Mouse (Mus musculus): ENCODE results near the gene Sdf2l1. TPM values are rescaled to one million over a fixed set of nuclear protein-coding genes. Genes with fewer than 3 reads are reported as not detected.
A peak's percentile ranks its signal among the peaks of the same experiment; 100 is the strongest.

Gene Sdf2l1
- total and polyA plus RNA-seq, 2 experiments from 2014 or later: 11.8 to 18.6 TPM

DNA sequence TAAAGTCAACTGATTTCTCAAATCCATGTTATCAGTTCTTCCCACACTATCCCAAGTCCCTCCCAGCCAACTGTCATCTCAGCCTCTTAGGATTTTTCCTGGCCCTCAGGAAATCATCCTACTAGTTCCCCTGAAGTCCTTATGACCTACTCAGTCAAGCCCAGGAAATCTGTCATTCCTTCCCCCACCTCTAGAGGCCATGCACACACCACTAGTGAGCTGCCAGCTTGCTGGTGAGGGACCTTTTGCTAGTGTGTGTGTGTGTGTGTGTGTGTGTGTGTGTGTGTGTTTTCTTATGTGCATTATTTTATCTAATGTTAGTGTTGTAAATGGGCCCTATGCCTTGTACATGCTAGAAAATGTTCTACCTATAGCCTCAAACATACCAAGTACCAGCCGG is 4.9 kb downstream of the Sdf2l1 start:
- H3K4me2 ChIP-seq (ENCODE audit: low read depth, low read length, poor library complexity, severe bottlenecking): no peak overlapping the region
- H3K4me1 ChIP-seq (ENCODE audit: insufficient read depth, low read length): peaks cover 10% of the 10 kb centered on the region; the same call in 1 of the 2 replicates
- no peaks in the 10 kb centered on the region for H3K9me3 ChIP-seq (ENCODE audit: low read length)
- DNase-seq (ENCODE audit: low spot score): peak; percentile 31
- no peak overlapping the region for H3K27ac ChIP-seq (ENCODE audit: low read depth, low read length)
- no peak overlapping the region for H3K9ac ChIP-seq (replicated peaks; ENCODE audit: low read length, poor library complexity, severe bottlenecking)
- WGBS: 95% methylated on average over 1 of the region's 1 CpGs
- no peaks in the 10 kb centered on the region for H3K36me3 ChIP-seq (ENCODE audit: insufficient read depth, low read length)
- H3K27me3 ChIP-seq (ENCODE audit: insufficient read depth, low read length): no peaks in the 10 kb centered on the region
- no peak for ATAC-seq (ENCODE audit: low FRiP score)
- peak; percentile 64 for TF ChIP-seq CTCF (IDR thresholded peaks at IDR 0.05)
- no peak overlapping the region for H3K4me3 ChIP-seq (ENCODE audit: low read depth, low read length)

DNA sequence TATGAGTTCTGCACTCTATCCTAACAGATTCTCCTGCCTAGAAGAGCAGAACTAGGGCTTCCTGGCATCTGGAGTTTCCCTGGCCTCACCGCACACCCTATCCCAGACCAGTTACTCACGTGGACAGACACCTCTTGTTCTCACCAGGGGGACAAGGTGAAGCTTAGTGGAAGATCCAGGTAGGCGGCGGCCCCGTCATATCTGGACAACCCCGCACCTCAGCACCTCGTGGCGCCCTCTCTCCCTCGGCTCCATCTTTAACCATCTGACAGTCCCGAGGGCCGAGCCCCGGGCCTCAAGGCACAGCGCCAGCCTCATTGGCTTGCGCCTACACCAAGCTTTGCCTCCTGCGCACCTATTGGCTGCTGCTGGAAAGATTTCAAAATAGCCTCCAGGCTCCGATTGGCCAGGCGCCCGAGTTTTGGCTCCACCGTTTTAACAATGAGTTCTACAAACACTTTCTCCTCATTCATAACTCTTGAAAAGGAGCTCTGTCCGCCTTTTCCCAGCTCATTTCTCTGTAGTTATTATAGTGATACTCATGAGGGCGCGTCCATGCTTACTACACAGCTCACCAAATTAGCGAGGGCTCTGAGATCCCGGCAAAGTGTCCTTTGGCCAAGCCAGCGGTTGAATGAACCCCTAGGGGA is 7.2 kb downstream of the Sdf2l1 start, which contains the start of gene 2610318N02Rik:
Gene 2610318N02Rik, minus strand, starts transcription at position 297 of the 650 bp plus-strand sequence.
- no peaks in the 10 kb centered on the region for H3K27me3 ChIP-seq (ENCODE audit: insufficient read depth, low read length)
- peak within 1 kb of the TSS; percentile 36 for H3K4me3 ChIP-seq (ENCODE audit: low read depth, low read length)
- DNase-seq (ENCODE audit: low spot score): peak; percentile 91

DNA sequence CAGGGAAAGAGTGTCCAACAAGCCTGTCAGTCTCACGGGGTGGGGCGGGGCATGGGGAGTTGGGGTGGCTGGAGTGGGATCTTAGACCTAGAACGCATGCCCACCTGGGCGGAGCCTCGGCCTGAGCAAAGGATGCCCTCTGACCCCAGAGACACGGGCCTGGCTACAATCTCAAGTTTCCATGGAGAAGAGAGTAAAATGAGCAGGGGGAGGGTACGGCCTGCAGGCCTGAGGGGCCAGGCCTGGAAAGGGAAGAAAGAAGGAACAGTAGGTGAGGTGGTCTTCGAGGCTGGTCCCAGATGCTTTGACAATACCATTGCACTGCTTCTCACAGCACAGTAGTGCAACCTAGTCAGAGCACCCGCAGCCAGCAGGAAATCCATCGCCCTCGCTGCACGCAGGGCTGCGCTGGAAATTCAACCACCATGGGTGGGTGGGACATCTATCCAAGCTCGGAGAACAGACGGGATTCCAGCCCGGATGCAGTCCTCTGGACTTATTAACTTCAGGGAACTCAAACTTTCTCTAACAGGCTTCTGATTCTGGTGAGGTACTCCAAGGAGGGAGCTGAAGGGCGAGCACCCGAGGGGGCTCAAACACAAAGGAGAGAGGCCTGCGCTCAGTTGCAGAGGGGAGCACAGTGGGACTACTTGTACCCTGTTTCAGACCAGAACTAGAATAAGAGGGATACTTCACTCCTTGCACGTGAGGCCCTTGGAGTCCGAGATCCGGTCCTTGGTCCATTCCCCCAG is 7.9 kb downstream of the Sdf2l1 start:
- no peak for TF ChIP-seq CTCF (IDR thresholded peaks at IDR 0.05)
- ATAC-seq (ENCODE audit: low FRiP score) (0 out of 2 replicates have a peak, but pooled peaks have one; percentile 7), DNase-seq (ENCODE audit: low spot score) (no peak)
- no peaks in the 10 kb centered on the region for H3K27me3 ChIP-seq (ENCODE audit: insufficient read depth, low read length)
- H3K4me1 ChIP-seq (ENCODE audit: insufficient read depth, low read length): peaks cover 3% of the 10 kb centered on the region; the same call in 1 of the 2 replicates
- no peaks in the 10 kb centered on the region for H3K9me3 ChIP-seq (ENCODE audit: low read length)
- peak overlapping the region; percentile 51 for H3K9ac ChIP-seq (replicated peaks; ENCODE audit: low read length, poor library complexity, severe bottlenecking)
- H3K4me2 ChIP-seq (ENCODE audit: low read depth, low read length, poor library complexity, severe bottlenecking): peak overlapping the region; percentile 58
- peak overlapping the region; percentile 36 for H3K4me3 ChIP-seq (ENCODE audit: low read depth, low read length)
- no peaks in the 10 kb centered on the region for H3K36me3 ChIP-seq (ENCODE audit: insufficient read depth, low read length)
- 3% methylated on average over 22 of the region's 22 CpGs for WGBS
- H3K27ac ChIP-seq (ENCODE audit: low read depth, low read length): no peak overlapping the region

More for the DNA sequence above, 7.2 kb downstream of the Sdf2l1 start, which contains the start of gene 2610318N02Rik:
- H3K36me3 ChIP-seq (ENCODE audit: insufficient read depth, low read length): no peaks in the 10 kb centered on the region
- WGBS: 1% methylated on average over 25 of the region's 25 CpGs
- peak; percentile 18; the same call in 1 of the 2 replicates for TF ChIP-seq CTCF (IDR thresholded peaks at IDR 0.05)
- H3K9ac ChIP-seq (replicated peaks; ENCODE audit: low read length, poor library complexity, severe bottlenecking): peak within 1 kb of the TSS; percentile 51
- no peak within 1 kb of the TSS for H3K27ac ChIP-seq (ENCODE audit: low read depth, low read length)
- H3K4me2 ChIP-seq (ENCODE audit: low read depth, low read length, poor library complexity, severe bottlenecking): peak within 1 kb of the TSS; percentile 58
- H3K9me3 ChIP-seq (ENCODE audit: low read length): no peaks in the 10 kb centered on the region
- peak; percentile 87 for ATAC-seq (ENCODE audit: low FRiP score)
- H3K4me1 ChIP-seq (ENCODE audit: insufficient read depth, low read length): peaks cover 3% of the 10 kb centered on the region; the same call in 1 of the 2 replicates

DNA sequence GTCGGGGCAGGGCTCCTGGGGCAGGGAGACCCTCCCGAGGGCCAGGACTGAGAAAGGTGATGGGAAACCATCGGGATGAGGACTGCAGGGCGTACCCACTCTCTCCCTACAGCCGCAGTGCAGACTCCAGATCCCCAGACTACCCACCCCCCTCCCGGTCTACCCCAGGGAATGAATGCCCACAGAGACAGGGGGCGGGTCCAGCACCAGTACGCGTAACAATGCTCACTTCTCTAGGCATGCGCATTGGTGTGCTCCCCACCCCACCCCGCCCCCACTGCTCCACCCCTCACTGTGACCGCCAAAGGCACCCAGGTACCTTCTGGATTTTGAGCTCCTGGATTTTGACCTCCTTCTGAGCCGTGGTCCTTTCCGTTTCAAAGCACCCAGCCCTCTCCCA is 10.6 kb downstream of the Sdf2l1 start:
- WGBS: 50% methylated on average over 14 of the region's 14 CpGs
- Histone ChIP-seq H3K4me2 (ENCODE audit: low read depth, low read length, poor library complexity, severe bottlenecking) (peak overlapping the region; percentile 15), H3K9me3 (ENCODE audit: low read length) (no peaks in the 10 kb centered on the region), H3K36me3 (ENCODE audit: insufficient read depth, low read length) (no peaks in the 10 kb centered on the region), H3K27ac (ENCODE audit: low read depth, low read length) (no peak overlapping the region), H3K9ac (replicated peaks; ENCODE audit: low read length, poor library complexity, severe bottlenecking) (no peak overlapping the region), H3K4me3 (ENCODE audit: low read depth, low read length) (no peak overlapping the region), H3K4me1 (ENCODE audit: insufficient read depth, low read length) (peaks cover 3% of the 10 kb centered on the region; the same call in 1 of the 2 replicates), H3K27me3 (ENCODE audit: insufficient read depth, low read length) (no peaks in the 10 kb centered on the region)
- ATAC-seq (ENCODE audit: low FRiP score) (no peak), DNase-seq (ENCODE audit: low spot score) (no peak)
- TF ChIP-seq CTCF (IDR thresholded peaks at IDR 0.05): no peak

DNA sequence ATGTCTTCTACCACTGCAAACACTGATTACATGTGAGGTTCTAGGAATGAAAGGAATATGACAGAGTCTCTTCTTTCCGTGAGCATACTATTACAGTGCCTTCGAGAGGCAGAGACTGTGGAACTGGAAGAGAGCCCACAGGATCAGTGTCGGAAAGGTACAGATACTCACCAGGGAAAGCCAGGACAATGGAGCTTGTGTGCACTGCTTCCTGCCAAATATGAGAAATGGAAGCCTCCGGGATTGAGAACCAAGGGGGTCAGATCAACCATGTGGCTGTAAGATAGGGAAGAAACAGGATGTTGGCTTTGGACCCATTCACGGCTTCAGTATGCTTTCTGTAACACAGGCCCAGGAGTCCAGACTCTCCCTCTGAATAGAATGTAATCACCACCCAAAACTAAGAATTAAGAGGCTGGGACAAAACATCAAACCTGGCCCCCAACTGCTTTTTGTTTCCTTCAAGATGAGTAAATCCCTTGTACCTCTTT is 14.8 kb downstream of the Sdf2l1 start:
- H3K4me2 ChIP-seq (ENCODE audit: low read depth, low read length, poor library complexity, severe bottlenecking): no peak overlapping the region
- H3K9ac ChIP-seq (replicated peaks; ENCODE audit: low read length, poor library complexity, severe bottlenecking): no peak overlapping the region
- DNase-seq (ENCODE audit: low spot score) (no peak), ATAC-seq (ENCODE audit: low FRiP score) (no peak)
- H3K27ac ChIP-seq (ENCODE audit: low read depth, low read length): no peak overlapping the region
- no peaks in the 10 kb centered on the region for H3K4me1 ChIP-seq (ENCODE audit: insufficient read depth, low read length)
- H3K4me3 ChIP-seq (ENCODE audit: low read depth, low read length): no peak overlapping the region
- H3K36me3 ChIP-seq (ENCODE audit: insufficient read depth, low read length): no peaks in the 10 kb centered on the region
- H3K9me3 ChIP-seq (ENCODE audit: low read length): no peaks in the 10 kb centered on the region
- H3K27me3 ChIP-seq (ENCODE audit: insufficient read depth, low read length): no peaks in the 10 kb centered on the region
- no peak for TF ChIP-seq CTCF (IDR thresholded peaks at IDR 0.05)
- 84% methylated on average over 5 of the region's 5 CpGs for WGBS
